Mouse (Mus musculus) lung, postnatal 10 days (tissue): ENCODE measurements around the gene Chrng.
A peak's percentile ranks its signal among the peaks of the same experiment; 100 is the strongest.

ENCODE experiments used
- DNase-seq: peaks from one replicate; pipeline ENCODE4 v3.0.0; 2021

Chrng gene

GRCm38 (mm10) chr1:87204465-87204864, at the start of gene Chrng:
Gene Chrng (plus strand): TSS chr1:87204657.
- DNase-seq = no peak

GRCm38 (mm10) chr1:87155531-87156198, 48.8 kb upstream of the Chrng start:
- DNase-seq = no peak

- DNase-seq = no peak
These were observed 48.3 kb upstream of the Chrng start, which contains the start of gene Ecel1 for GRCm38 (mm10) chr1:87156199-87156587. Gene Ecel1 (minus strand): TSS chr1:87156521.

- no peak for DNase-seq
These were observed 45.1 kb upstream of the Chrng start for GRCm38 (mm10) chr1:87159396-87159795.

GRCm38 (mm10) chr1:87164164-87164795, 40.2 kb upstream of the Chrng start:
- no peak for DNase-seq

- DNase-seq = no peak
These were observed 39.7 kb upstream of the Chrng start for GRCm38 (mm10) chr1:87164796-87165184.

- no peak for DNase-seq
These were observed 34.0 kb upstream of the Chrng start for GRCm38 (mm10) chr1:87170458-87170857.

GRCm38 (mm10) chr1:87171312-87171711, 33.1 kb upstream of the Chrng start:
- DNase-seq = no peak

GRCm38 (mm10) chr1:87172316-87172715, 32.1 kb upstream of the Chrng start:
- no peak for DNase-seq

- peak; percentile 73 for DNase-seq
These were observed 30.2 kb upstream of the Chrng start for GRCm38 (mm10) chr1:87174006-87174955.

GRCm38 (mm10) chr1:87175852-87176292, 28.6 kb upstream of the Chrng start:
- DNase-seq = peak; percentile 86

- no peak for DNase-seq
These were observed 23.6 kb upstream of the Chrng start for GRCm38 (mm10) chr1:87180896-87181295.

GRCm38 (mm10) chr1:87183013-87183412, 21.4 kb upstream of the Chrng start, which contains the start of gene Prss56:
Gene Prss56 (plus strand): TSS chr1:87183313.
- no peak for DNase-seq

GRCm38 (mm10) chr1:87183998-87184750, 20.3 kb upstream of the Chrng start:
- no peak for DNase-seq

GRCm38 (mm10) chr1:87184751-87185139, 19.7 kb upstream of the Chrng start:
- DNase-seq = peak; percentile 77

GRCm38 (mm10) chr1:87185526-87185925, 18.9 kb upstream of the Chrng start:
- DNase-seq = no peak

- DNase-seq = no peak
These were observed 18.0 kb upstream of the Chrng start for GRCm38 (mm10) chr1:87186261-87187036.

- DNase-seq = peak; percentile 76
These were observed 17.5 kb upstream of the Chrng start for GRCm38 (mm10) chr1:87187037-87187355.

- no peak for DNase-seq
These were observed 14.0 kb upstream of the Chrng start, which contains the start of gene Chrnd for GRCm38 (mm10) chr1:87190429-87190828. Gene Chrnd (plus strand): TSS chr1:87190607.

- no peak for DNase-seq
These were observed 7.2 kb upstream of the Chrng start for GRCm38 (mm10) chr1:87197296-87197695.

GRCm38 (mm10) chr1:87198119-87199065, 6.1 kb upstream of the Chrng start:
- DNase-seq = no peak
